Mouse (Mus musculus) ovary, adult 2 months (tissue): Measurements from ENCODE around the gene Hormad2. TPM values are rescaled to one million over a fixed set of nuclear protein-coding genes. Genes with fewer than 3 reads are reported as not detected.

Source experiments
- polyA plus RNA-seq: library from polyadenylated mRNA; depleted of rRNA; stranded (reverse); fragments of >200 nt; gene quantifications from 2 replicates; pipeline ENCODE4 v1.2.3, GENCODE M21; 2012; rRNA removed

The Hormad2 gene
- not detected in 2 replicates for polyA plus RNA-seq

GRCm38 (mm10) chr11:4440978-4441377 is at the start of gene Hormad2:
Hormad2 (minus strand) TSS chr11:4441105.

Other genes starting within 250 kb of the Hormad2 start
- gene Castor1, start 222.9 kb downstream of the Hormad2 start, polyA plus RNA-seq = 14.6 and 20.1 TPM in 2 replicates
- gene Osm, start 204.7 kb downstream of the Hormad2 start, polyA plus RNA-seq = 0.32 and 0.43 TPM in 2 replicates
- 2.5 and 5.4 TPM in 2 replicates for gene Lif, start 183.5 kb downstream of the Hormad2 start, polyA plus RNA-seq
- gene Mtmr3, start 153.8 kb upstream of the Hormad2 start, polyA plus RNA-seq = 33.3 and 36.6 TPM in 2 replicates
- gene Gm11032, start 179.0 kb upstream of the Hormad2 start, polyA plus RNA-seq = not detected in 2 replicates
- gene Ascc2, start 196.6 kb upstream of the Hormad2 start, polyA plus RNA-seq = 14.0 and 17.8 TPM in 2 replicates